Mouse (Mus musculus): ENCODE data around the gene Fbxw27.
A peak's percentile ranks its signal among the peaks of the same experiment; 100 is the strongest.
"Not testable (repeated sequence)": the region's sequence is repeated elsewhere in the genome, so short reads cannot be mapped to it uniquely, and the experiment has no call there.

Fbxw27 gene

DNA sequence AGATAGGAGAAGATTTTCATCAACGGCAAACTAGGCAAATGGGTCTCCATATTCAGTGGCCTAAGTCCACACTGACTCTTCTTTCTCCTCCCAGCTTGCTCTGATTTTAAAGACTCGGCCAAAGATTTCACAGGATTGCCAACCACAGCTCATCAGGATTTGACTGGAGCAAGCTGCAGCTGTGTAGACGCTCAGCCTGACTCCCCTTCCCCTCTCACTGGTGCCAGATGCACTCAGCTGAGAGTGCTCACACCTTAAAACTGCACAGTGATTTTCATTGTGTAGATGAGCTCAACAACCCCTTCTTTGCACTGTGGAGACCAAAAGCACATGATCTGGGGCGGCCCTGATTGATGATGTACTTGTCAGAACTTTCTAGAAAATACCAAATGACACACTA, at the start of gene Fbxw27:
Fbxw27 (minus strand) TSS at position 101 of the 400 bp plus-strand sequence.
- not testable (repeated sequence) for DNase-seq (ENCODE audit: extremely low spot score, low read depth, low spot score)

DNA sequence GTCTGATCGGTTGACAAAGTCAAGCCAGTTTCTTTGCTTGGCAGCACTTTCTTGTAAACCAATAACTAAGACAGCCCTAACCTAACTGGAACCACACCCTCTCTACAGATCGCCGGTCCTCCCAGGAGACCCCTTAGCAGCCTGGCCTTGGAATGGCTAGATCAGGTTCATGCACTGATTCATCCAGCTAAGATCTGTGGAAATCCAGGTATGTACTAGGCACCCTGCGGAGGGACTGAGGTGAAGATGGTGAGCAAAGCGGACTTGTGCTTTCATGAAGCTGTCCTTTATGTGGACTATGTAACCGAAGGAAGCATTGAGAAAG, 42.6 kb upstream of the Fbxw27 start:
- no peak for DNase-seq (ENCODE audit: extremely low spot score, low read depth, low spot score)

DNA sequence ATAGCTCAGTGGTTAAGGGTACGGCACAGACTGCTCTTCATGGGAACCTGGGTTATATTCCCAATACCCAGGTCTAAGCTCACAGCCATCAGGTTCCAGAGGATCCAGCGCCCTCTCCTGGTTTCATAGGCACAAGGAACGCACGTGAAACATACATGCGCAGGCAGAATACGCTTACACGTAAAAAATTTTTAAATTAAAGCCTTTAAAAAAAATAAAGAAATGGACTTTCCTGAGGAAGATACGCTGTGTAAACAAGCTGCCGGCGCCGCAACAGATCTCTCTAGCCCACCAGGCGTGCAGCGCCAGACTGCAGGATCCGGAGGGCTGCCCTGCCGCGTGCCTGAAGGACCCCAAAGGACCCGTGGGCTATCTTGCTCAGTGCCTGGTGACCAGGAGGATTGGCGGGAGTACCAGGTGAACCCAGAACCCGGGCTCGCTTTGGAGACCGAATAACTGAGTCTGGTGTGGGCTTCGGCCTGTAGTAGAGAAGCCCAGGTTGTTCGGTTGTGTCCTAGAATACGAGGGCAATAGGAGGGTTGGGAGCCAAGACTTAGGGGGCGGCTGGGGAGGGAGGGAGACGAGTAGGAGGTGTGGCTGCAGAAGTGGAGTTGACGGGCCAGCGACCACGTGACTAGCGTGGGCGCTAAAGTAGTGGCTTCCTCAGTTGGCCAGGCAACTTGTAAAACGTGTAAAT, 42.1 kb upstream of the Fbxw27 start, which contains the start of gene Nme6:
Nme6 (plus strand) TSS at position 359 of the 697 bp plus-strand sequence.
- DNase-seq (ENCODE audit: extremely low spot score, low read depth, low spot score): peak; percentile 73

DNA sequence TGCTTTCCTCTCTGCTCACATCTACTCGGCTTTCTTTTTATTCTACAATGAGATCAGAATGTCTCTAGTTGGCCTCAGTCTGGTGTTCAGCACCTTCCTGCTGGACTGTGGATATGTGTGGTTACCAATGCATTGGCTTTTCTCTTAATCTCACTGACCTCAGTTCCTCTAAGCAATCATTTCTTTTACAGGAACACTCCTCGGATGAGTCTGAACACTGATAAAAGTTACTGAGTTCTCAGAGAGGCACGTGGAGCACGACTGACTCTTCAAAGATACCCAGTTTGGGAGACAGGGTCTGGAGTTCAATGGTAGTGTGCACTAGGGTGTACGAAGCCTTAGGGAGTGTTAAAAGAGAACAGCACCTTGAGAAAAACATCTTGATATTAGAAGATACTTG, 35.7 kb upstream of the Fbxw27 start:
- DNase-seq (ENCODE audit: extremely low spot score, low read depth, low spot score): no peak

DNA sequence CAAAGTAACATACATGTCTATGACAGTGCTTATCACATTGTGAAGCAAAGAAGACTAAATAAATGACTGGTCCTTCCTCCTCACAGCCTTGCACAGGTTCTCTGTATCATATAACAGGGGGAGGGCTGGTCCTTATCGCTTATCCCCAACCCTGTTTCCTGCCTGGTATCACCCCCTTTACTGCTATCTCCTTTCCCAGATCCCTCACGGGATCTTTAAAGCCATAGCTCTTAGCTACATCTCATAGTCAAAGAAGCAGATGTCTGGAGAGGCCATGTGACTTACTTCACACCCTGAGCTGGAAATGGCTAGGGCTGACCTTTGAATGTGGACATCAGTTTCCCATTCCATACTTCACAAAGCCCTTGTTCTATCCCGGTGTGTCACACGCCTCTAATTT, 35.3 kb upstream of the Fbxw27 start:
- no peak for DNase-seq (ENCODE audit: extremely low spot score, low read depth, low spot score)

DNA sequence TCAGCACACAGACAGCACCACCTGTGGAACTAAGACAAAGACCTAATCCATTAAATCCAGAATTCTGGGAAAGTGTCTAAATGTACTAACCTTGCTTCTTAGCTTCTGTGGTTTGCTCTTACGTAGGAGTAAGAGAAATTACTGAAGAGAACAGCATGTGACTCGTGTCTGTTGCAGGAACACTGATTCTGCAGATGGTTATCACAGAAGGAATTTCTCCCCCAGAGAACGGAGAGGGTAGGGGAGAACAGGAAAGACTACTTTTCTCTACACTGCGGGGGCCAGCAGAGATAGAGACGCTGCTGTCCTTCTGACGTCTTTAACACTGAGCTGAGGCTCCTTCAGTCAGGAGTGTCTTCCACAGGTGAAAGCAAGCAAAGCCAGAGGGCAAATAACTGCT, 25.9 kb upstream of the Fbxw27 start:
- DNase-seq (ENCODE audit: extremely low spot score, low read depth, low spot score): no peak

DNA sequence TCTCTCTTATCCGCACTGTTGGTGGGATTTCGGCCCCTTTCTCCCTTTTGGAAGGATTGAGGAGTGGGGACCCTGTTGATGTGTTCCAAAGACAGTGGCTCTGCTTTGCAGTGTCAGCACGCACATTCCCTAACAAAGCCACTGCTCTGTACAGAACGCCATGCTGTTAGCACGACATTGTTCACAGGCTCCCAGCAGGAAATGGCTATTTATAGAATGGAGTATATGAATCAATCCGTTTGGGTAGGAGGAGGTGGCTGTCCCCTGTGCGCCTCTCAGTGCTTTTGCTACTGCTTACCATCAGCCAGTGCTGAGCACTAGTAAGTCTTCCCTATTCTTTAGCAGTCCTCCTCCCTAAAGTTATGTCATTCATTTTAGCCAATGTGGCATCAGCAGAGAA, 23.0 kb upstream of the Fbxw27 start:
- no peak for DNase-seq (ENCODE audit: extremely low spot score, low read depth, low spot score)

DNA sequence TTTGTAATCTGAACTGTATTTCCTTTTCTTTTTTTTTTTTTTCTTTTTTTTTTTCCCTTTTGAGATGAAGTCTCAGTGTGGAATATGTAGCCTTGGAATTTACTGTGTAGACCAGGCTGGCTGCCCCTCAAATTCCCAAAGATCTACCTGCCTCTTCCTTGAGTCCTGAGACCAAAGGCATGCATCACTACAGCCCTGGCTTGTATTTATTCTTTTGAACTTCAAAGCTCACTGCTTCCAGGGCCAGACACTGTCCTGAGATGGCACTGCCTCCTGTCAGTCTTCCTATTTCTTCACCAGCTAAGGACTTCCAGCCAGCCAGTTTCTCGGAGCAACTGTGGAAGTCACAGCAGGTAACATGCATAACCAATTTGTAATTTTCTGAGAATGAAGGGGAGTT, 21.5 kb upstream of the Fbxw27 start, which contains the start of gene Spink8:
Spink8 (plus strand) TSS at position 301 of the 400 bp plus-strand sequence.
- DNase-seq (ENCODE audit: extremely low spot score, low read depth, low spot score): no peak

DNA sequence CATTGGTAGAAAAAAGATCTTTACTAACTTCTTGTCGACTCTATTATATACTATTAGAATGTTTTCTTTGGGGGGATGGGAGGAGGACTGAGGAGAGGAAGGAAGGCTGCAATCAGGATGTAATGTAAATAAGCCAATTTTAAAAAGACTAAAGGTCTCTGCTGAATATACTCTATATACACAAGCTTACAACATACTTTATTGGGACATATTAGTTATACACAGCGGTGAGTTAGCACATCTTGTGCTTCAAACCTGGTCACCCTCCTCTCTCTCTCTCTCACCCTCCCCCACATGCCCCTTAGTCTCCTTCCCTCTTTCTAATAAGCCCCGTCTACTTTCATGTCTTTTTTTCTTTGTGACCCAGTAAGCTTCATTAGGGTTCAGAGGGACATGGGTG, 17.4 kb upstream of the Fbxw27 start:
- DNase-seq (ENCODE audit: extremely low spot score, low read depth, low spot score): no peak

DNA sequence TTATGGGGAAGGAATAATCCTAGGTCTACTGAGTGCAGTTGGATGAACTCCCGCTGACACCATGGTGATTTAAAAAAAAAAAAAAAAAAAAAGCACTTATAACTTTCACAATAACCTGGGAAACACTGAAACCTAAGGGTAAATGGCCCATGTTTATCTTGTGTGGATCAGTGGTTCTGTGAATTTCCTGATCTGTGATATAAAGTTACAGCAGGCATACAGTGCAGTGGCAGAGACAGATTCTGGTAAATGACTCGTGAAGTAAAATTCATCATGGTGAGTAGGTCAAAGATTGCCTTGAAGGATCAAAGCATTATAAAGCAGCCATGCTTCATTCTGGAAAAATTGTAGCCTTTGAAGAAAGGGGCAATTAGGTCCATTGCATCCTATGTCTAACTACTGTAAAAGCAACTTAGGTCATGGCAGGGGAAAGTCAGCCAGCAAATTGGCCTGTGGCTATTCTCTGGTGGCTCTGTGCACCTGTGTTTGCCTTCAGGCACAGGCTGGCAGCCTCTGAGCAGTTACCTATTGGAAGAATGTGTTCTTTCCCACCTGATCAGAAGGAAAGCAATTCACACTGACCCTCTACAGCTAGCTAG, 16.3 kb upstream of the Fbxw27 start:
- DNase-seq (ENCODE audit: extremely low spot score, low read depth, low spot score): no peak

DNA sequence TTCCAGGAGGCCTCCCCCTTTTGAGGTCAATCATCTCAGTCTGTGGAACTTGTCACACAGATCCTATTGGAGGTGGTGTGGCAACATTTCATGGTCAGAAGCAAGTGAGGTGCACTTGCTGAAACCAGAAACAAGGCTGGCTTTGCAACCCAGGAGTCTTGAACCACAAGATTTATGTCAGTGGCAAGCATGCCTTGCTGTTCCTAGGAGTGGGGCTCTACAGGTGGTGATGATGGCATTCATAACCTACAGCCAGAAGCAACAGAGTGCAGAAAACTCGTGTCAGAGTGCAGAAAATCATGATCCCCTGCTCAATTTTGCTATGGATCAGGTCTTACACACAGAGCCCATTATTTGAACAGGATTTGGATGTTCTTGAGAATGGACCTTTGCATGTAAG, 15.8 kb upstream of the Fbxw27 start:
- no peak for DNase-seq (ENCODE audit: extremely low spot score, low read depth, low spot score)

DNA sequence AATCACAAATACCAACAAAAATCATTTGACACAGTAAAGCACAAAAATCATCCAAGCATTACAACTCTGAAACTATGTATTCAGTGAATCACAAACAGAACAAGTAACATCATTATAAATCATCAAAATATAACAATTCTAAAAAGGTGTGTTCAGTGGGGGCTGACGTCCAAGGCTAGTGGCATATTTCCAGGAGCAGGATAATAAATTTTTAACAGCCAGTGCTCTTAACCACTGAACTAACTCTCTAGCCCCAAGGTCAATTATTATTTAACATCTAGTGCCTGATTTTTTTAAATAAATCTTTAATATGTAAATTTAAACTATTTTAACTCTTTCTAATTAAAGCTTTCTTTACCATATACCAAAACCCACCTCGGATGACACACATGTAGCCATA, 15.1 kb upstream of the Fbxw27 start:
- not testable (repeated sequence) for DNase-seq (ENCODE audit: extremely low spot score, low read depth, low spot score)

DNA sequence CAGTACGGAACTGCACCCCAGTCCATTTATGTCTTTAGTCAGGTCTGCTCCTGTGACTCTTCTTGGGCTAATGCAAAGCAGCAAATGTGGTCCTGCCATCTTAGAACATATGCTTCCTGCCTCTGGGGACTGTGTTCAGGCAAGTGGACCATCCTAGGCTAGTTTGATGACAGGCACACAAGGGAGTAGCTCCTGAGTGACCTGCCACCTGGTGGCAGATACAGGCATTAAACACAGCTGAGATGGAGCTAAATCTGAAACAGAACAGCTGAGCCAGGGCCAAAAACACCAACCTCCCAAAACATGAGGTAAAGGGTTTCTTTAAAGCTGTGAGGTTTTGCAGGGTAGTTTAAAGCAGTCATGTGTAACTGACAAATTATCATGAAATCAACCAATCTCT, 7.6 kb upstream of the Fbxw27 start:
- no peak for DNase-seq (ENCODE audit: extremely low spot score, low read depth, low spot score)

DNA sequence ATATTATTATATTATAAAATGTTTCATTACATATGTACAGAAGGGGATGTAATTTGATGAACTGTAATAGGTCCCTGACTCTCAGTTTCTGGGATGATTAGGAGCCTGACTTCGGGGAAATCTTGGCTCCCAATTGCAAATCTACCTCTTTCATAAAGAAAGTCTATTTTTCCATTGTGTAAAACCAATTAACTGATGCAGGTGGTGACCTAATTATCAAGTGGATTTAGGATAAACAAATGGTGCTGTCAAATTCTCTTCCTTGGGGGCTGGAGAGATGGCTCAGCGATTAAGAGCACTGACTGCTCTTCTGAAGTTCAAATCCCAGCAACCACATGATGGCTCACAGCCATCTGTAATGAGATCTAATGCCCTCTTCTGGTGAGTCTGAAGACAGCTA, 5.3 kb upstream of the Fbxw27 start:
- no peak for DNase-seq (ENCODE audit: extremely low spot score, low read depth, low spot score)

DNA sequence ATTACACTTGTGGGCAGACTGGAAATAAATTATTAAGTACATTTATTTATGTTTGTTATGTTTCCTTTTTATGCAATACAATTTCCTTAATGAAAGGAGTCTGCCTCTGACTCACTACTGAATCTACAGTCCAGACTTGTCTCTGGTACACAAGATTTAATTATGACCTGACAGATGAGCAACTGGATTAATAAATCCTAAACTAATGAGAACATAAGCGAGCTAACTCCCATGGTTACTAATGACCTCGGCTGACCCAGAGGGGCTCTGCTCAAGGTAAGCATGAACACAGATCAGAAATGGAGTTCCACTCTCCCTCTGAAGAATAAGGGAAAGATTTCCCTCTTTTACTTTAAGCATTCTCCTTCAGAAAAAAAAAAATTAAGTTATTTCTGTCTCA, 4.8 kb upstream of the Fbxw27 start:
- no peak for DNase-seq (ENCODE audit: extremely low spot score, low read depth, low spot score)

DNA sequence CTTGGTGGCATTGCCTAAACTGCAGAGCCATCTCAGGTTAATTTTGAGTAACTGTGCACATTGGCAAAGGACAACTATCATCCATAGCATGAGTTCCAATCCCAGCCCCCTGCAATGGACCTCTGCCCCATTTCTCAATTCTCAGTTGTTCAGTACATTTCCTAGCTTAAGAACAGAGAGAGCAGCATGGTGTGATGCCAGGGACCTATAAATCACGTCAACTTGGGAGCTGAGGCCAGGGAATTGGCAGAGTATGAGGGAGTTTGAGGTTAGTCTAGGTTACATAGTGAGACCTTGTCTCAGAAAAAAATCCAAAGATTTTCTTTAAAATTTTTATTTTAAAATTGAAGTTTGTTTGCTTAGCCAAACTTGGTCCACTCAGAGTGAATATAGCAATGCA, 23.6 kb downstream of the Fbxw27 start:
- not testable (repeated sequence) for DNase-seq (ENCODE audit: extremely low spot score, low read depth, low spot score)

DNA sequence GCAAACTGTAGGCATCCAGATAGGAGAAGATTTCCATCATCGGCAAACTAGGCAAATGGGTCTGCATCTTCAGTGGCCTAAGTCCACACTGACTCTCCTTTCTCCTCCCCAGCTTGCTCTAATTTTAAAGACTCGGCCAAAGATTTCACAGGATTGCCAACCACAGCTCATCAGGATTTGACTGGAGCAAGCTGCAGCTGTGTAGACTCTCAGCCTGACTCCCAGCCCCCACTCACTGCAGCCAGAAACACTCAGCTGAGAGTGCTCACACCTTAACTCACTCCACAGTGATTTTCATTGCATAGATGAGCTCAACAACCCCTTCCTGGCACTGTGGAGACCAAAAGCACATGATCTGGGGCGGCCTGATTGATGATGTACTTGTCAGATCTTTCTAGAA, 44.5 kb downstream of the Fbxw27 start, which contains the start of gene Fbxw26:
Fbxw26 (minus strand) TSS at position 101 of the 400 bp plus-strand sequence.
- DNase-seq (ENCODE audit: extremely low spot score, low read depth, low spot score): not testable (repeated sequence)

Data from hindlimb bud, embryonic 11.5 days (tissue).